Mouse (Mus musculus) megakaryocyte, embryonic 14.5 days (primary cell): ENCODE results near the gene Ino80.

Experiments used
- FLI1 ChIP-seq: IDR thresholded peaks from 2 replicates; pipeline ENCODE4 v1.6.1; 2012; ENCODE audit warnings: low read length, inconsistent platforms, mixed read lengths
- GATA1 ChIP-seq: IDR thresholded peaks from 3 replicates; pipeline ENCODE4 v1.6.1; 2012; ENCODE audit warnings: mixed read lengths, low read length, inconsistent platforms, borderline replicate concordance

GRCm38 (mm10) chr2:119523836-119524235 is 46.3 kb upstream of the Ino80 start:
- TF ChIP-seq GATA1 (no peak), FLI1 (no peak)
